Mouse (Mus musculus) limb, embryonic 15.5 days (tissue): ENCODE results near the gene Gm21964. TPM values are rescaled to one million over a fixed set of nuclear protein-coding genes. Genes with fewer than 3 reads are reported as not detected.

Experiments
- ATAC-seq: fragments of 200-750 bp; cut with Nextera tagmentation; 2 replicates; pipeline ENCODE4 v1.8.0; 2017; ENCODE audit warnings: low read depth, moderate TSS enrichment; ENCODE audit not compliant: insufficient number of reproducible peaks, low FRiP score, low TSS enrichment
- H3K27ac ChIP-seq: fragments of 300-500 bp; sonication (generic); 2 replicates; pipeline ENCODE4 v1.5.1; 2015; ENCODE audit warnings: moderate library complexity, mild to moderate bottlenecking, inconsistent platforms
- H3K27me3 ChIP-seq: fragments of 300-500 bp; sonication (generic); 2 replicates; pipeline ENCODE4 v1.6.1; 2015; ENCODE audit warnings: inconsistent platforms
- H3K36me3 ChIP-seq: fragments of 300-500 bp; sonication (generic); 2 replicates; pipeline ENCODE4 v1.6.1; 2015; ENCODE audit warnings: inconsistent platforms
- H3K4me1 ChIP-seq: fragments of 300-500 bp; sonication (generic); 2 replicates; pipeline ENCODE4 v1.6.1; 2015; ENCODE audit warnings: inconsistent platforms
- H3K4me2 ChIP-seq: fragments of 300-500 bp; sonication (generic); 2 replicates; pipeline ENCODE4 v1.6.1; 2015; ENCODE audit warnings: mild to moderate bottlenecking, inconsistent platforms
- H3K4me3 ChIP-seq: fragments of 300-500 bp; sonication (generic); 2 replicates; pipeline ENCODE4 v1.5.1; 2015; ENCODE audit warnings: mild to moderate bottlenecking, inconsistent platforms
- H3K9ac ChIP-seq: fragments of 300-500 bp; sonication (generic); 2 replicates; pipeline ENCODE4 v1.6.1; 2015; ENCODE audit warnings: inconsistent platforms
- H3K9me3 ChIP-seq: fragments of 300-500 bp; sonication (generic); 2 replicates; pipeline ENCODE4 v1.6.1; 2016; ENCODE audit warnings: inconsistent platforms
- WGBS: fragments of 180-500 bp; shearing (Covaris S2); methylation state at CpG from one replicate; pipeline ENCODE4 v1.1.7; 2015; 5-methylcytosine and 5-hydroxymethylcytosine counted together
- polyA plus RNA-seq: library from polyadenylated mRNA; unstranded; fragments of >200 nt; fragmentation: Nextera tagmentation; extraction: Ambion mirVana; gene quantifications from 2 replicates; pipeline ENCODE4 v1.2.1, GENCODE M21; 2015

Gene Gm21964
- polyA plus RNA-seq, result not detected in 2 replicates

GRCm38 (mm10) chr8:110100907-110101306 lies at the start of gene Gm21964:
Gene Gm21964 (plus strand): TSS chr8:110101207.
- Histone ChIP-seq H3K36me3 (no peaks in the 10 kb centered on the region), H3K4me3 (no peak within 1 kb of the TSS), H3K27ac (no peak within 1 kb of the TSS), H3K9ac (no peak within 1 kb of the TSS), H3K4me2 (no peak within 1 kb of the TSS), H3K4me1 (no peaks in the 10 kb centered on the region), H3K9me3 (no peaks in the 10 kb centered on the region), H3K27me3 (no peaks in the 10 kb centered on the region)
- WGBS, result 83% methylated on average over 12 of the region's 12 CpGs
- ATAC-seq, result no peak

GRCm38 (mm10) chr8:110051208-110051607 lies 49.8 kb upstream of the Gm21964 start:
- ATAC-seq, result no peak
- Histone ChIP-seq H3K4me3 (no peak overlapping the region), H3K4me2 (no peak overlapping the region), H3K9ac (no peak overlapping the region), H3K9me3 (no peaks in the 10 kb centered on the region), H3K36me3 (no peaks in the 10 kb centered on the region), H3K27me3 (no peaks in the 10 kb centered on the region; the same call in 1 of the 2 replicates), H3K27ac (no peak overlapping the region), H3K4me1 (no peaks in the 10 kb centered on the region)
- 80% methylated on average over 6 of the region's 6 CpGs for WGBS

- whole genome bisulfite sequencing, result 60% methylated on average over 8 of the region's 8 CpGs
- Histone ChIP-seq H3K27me3 (no peaks in the 10 kb centered on the region), H3K4me1 (peaks cover 2% of the 10 kb centered on the region; the same call in 1 of the 2 replicates), H3K4me3 (no peak overlapping the region), H3K4me2 (no peak overlapping the region), H3K9ac (no peak overlapping the region), H3K9me3 (no peaks in the 10 kb centered on the region), H3K36me3 (no peaks in the 10 kb centered on the region), H3K27ac (no peak overlapping the region)
- no peak for ATAC-seq
These were observed 42.8 kb upstream of the Gm21964 start for GRCm38 (mm10) chr8:110058207-110058606.

GRCm38 (mm10) chr8:110064161-110064560 lies 36.8 kb upstream of the Gm21964 start:
- no peaks in the 10 kb centered on the region for H3K27me3 ChIP-seq
- H3K9me3 ChIP-seq, result no peaks in the 10 kb centered on the region
- no peak overlapping the region for H3K27ac ChIP-seq
- ATAC-seq, result no peak
- H3K4me3 ChIP-seq, result no peak overlapping the region
- WGBS, result 60% methylated on average over 9 of the region's 9 CpGs
- H3K36me3 ChIP-seq, result no peaks in the 10 kb centered on the region
- H3K9ac ChIP-seq, result no peak overlapping the region
- H3K4me1 ChIP-seq, result peaks cover 2% of the 10 kb centered on the region; the same call in 1 of the 2 replicates
- H3K4me2 ChIP-seq, result no peak overlapping the region

- Histone ChIP-seq H3K36me3 (no peaks in the 10 kb centered on the region), H3K9ac (no peak overlapping the region), H3K4me2 (no peak overlapping the region), H3K27ac (no peak overlapping the region), H3K27me3 (no peaks in the 10 kb centered on the region), H3K9me3 (no peaks in the 10 kb centered on the region), H3K4me3 (no peak overlapping the region), H3K4me1 (peaks cover 2% of the 10 kb centered on the region; the same call in 1 of the 2 replicates)
- 0 out of 2 replicates have a peak, but pooled peaks have one; percentile 52 for ATAC-seq
- 84% methylated on average over 18 of the region's 18 CpGs for WGBS
These were observed 36.2 kb upstream of the Gm21964 start for GRCm38 (mm10) chr8:110064606-110065365.

GRCm38 (mm10) chr8:110065676-110066075 lies 35.3 kb upstream of the Gm21964 start:
- H3K27ac ChIP-seq, result no peak overlapping the region
- 87% methylated on average over 4 of the region's 4 CpGs for WGBS
- H3K36me3 ChIP-seq, result no peaks in the 10 kb centered on the region
- H3K4me3 ChIP-seq, result no peak overlapping the region
- H3K9me3 ChIP-seq, result no peaks in the 10 kb centered on the region
- H3K27me3 ChIP-seq, result no peaks in the 10 kb centered on the region
- H3K9ac ChIP-seq, result no peak overlapping the region
- ATAC-seq, result no peak
- no peak overlapping the region for H3K4me2 ChIP-seq
- peaks cover 2% of the 10 kb centered on the region; the same call in 1 of the 2 replicates for H3K4me1 ChIP-seq

- H3K9ac ChIP-seq, result no peak overlapping the region
- H3K27ac ChIP-seq, result no peak overlapping the region
- WGBS, result 78% methylated on average over 4 of the region's 4 CpGs
- H3K4me2 ChIP-seq, result no peak overlapping the region
- no peaks in the 10 kb centered on the region for H3K9me3 ChIP-seq
- 0 out of 2 replicates have a peak, but pooled peaks cover 11% of the 10 kb centered on the region for H3K27me3 ChIP-seq
- no peak overlapping the region for H3K4me3 ChIP-seq
- ATAC-seq, result no peak
- no peaks in the 10 kb centered on the region for H3K4me1 ChIP-seq
- no peaks in the 10 kb centered on the region for H3K36me3 ChIP-seq
These were observed 31.3 kb upstream of the Gm21964 start for GRCm38 (mm10) chr8:110069706-110070105.

- 13% methylated on average over 9 of the region's 9 CpGs for WGBS
- H3K4me2 ChIP-seq, result no peak overlapping the region
- no peaks in the 10 kb centered on the region for H3K36me3 ChIP-seq
- H3K9ac ChIP-seq, result no peak overlapping the region
- H3K9me3 ChIP-seq, result no peaks in the 10 kb centered on the region
- H3K27ac ChIP-seq, result no peak overlapping the region
- H3K4me1 ChIP-seq, result no peaks in the 10 kb centered on the region
- no peak for ATAC-seq
- H3K4me3 ChIP-seq, result no peak overlapping the region
- 0 out of 2 replicates have a peak, but pooled peaks cover 11% of the 10 kb centered on the region for H3K27me3 ChIP-seq
These were observed 29.4 kb upstream of the Gm21964 start for GRCm38 (mm10) chr8:110071600-110071999.

GRCm38 (mm10) chr8:110074496-110074895 lies 26.5 kb upstream of the Gm21964 start:
- WGBS, result 82% methylated on average over 8 of the region's 8 CpGs
- H3K27me3 ChIP-seq, result peaks cover 11% of the 10 kb centered on the region; the same call in 1 of the 2 replicates
- no peak for ATAC-seq
- H3K36me3 ChIP-seq, result no peaks in the 10 kb centered on the region
- peaks cover 4% of the 10 kb centered on the region; the same call in 1 of the 2 replicates for H3K4me1 ChIP-seq
- H3K9ac ChIP-seq, result no peak overlapping the region
- no peaks in the 10 kb centered on the region for H3K9me3 ChIP-seq
- no peak overlapping the region for H3K4me2 ChIP-seq
- no peak overlapping the region for H3K27ac ChIP-seq
- no peak overlapping the region for H3K4me3 ChIP-seq

- Histone ChIP-seq H3K4me3 (peak within 1 kb of the TSS; percentile 69), H3K36me3 (peaks cover 18% of the 10 kb centered on the region), H3K9me3 (no peaks in the 10 kb centered on the region), H3K27ac (no peak within 1 kb of the TSS), H3K4me1 (peaks cover 11% of the 10 kb centered on the region), H3K9ac (peak within 1 kb of the TSS; percentile 52), H3K27me3 (no peaks in the 10 kb centered on the region; the same call in 1 of the 2 replicates), H3K4me2 (peak within 1 kb of the TSS; percentile 90)
- WGBS, result 7% methylated on average over 51 of the region's 54 CpGs
- peak; percentile 74; the same call in 1 of the 2 replicates for ATAC-seq
These were observed 21.5 kb upstream of the Gm21964 start, which contains the start of gene Zfp612 for GRCm38 (mm10) chr8:110079282-110080221. Gene Zfp612 (plus strand): TSS chr8:110079746.

GRCm38 (mm10) chr8:110082416-110083105 lies 18.4 kb upstream of the Gm21964 start:
- Histone ChIP-seq H3K4me2 (no peak overlapping the region), H3K9ac (no peak overlapping the region), H3K9me3 (no peaks in the 10 kb centered on the region), H3K36me3 (peaks cover 46% of the 10 kb centered on the region), H3K27me3 (no peaks in the 10 kb centered on the region; the same call in 1 of the 2 replicates), H3K27ac (no peak overlapping the region), H3K4me1 (peaks cover 11% of the 10 kb centered on the region), H3K4me3 (no peak overlapping the region)
- ATAC-seq, result no peak
- WGBS, result 78% methylated on average over 11 of the region's 11 CpGs
